Mouse (Mus musculus) bone marrow, adult 2 months (tissue): ENCODE data around the gene Arhgef28. TPM values are rescaled to one million over a fixed set of nuclear protein-coding genes. Genes with fewer than 3 reads are reported as not detected.

Experiments used
- H3K27ac ChIP-seq: fragments of 200-500 bp; 2 replicates; pipeline ENCODE4 v1.5.1; 2012; ENCODE audit warnings: low read depth, mild to moderate bottlenecking, control low read depth, inconsistent platforms, low read length; ENCODE audit not compliant: control insufficient read depth, poor library complexity, insufficient read depth
- H3K4me1 ChIP-seq: fragments of 200-500 bp; 2 replicates; pipeline ENCODE4 v1.6.1; 2011; ENCODE audit warnings: low read length; ENCODE audit not compliant: control insufficient read depth, insufficient read depth
- H3K4me3 ChIP-seq: fragments of 200-500 bp; replicated peaks from 2 replicates; pipeline ENCODE3; 2011; ENCODE audit warnings: mild to moderate bottlenecking, low read depth, low read length, control low read depth; ENCODE audit not compliant: control insufficient read depth
- CTCF ChIP-seq: fragments of 200-500 bp; IDR thresholded peaks from 2 replicates; pipeline ENCODE4 v1.5.1; 2011; ENCODE audit warnings: low read length, control low read depth; ENCODE audit not compliant: control insufficient read depth, insufficient read depth
- POLR2A ChIP-seq: fragments of 200-500 bp; IDR thresholded peaks from 2 replicates; pipeline ENCODE4 v1.6.1; 2011; ENCODE audit warnings: low read depth, mild to moderate bottlenecking, control low read depth, low read length, borderline replicate concordance; ENCODE audit not compliant: control insufficient read depth
- WGBS: fragments of 180-500 bp; shearing (Covaris S2); methylation state at CpG from one replicate; pipeline ENCODE4 v1.1.7; 2018; 5-methylcytosine and 5-hydroxymethylcytosine counted together
- polyA plus RNA-seq: library from polyadenylated mRNA; stranded (reverse); fragments of >200 nt; gene quantifications from 2 replicates; pipeline ENCODE4 v1.2.4, GENCODE M21; 2011; ENCODE audit warnings: low replicate concordance; ENCODE audit not compliant: missing spikeins, insufficient read depth, insufficient read length

The Arhgef28 gene
- polyA plus RNA-seq, 1 experiment = 2.7 TPM

GRCm38 (mm10) chr13:98095966-98096365, 110.3 kb downstream of the Arhgef28 start:
- no peak for TF ChIP-seq POLR2A
- Histone ChIP-seq H3K4me1 (no peaks in the 10 kb centered on the region), H3K27ac (no peak overlapping the region), H3K4me3 (no peak overlapping the region)
- 75% methylated on average over 4 of the region's 4 CpGs for WGBS

GRCm38 (mm10) chr13:98094332-98094731, 111.9 kb downstream of the Arhgef28 start:
- no peak overlapping the region for H3K4me3 ChIP-seq

DNA sequence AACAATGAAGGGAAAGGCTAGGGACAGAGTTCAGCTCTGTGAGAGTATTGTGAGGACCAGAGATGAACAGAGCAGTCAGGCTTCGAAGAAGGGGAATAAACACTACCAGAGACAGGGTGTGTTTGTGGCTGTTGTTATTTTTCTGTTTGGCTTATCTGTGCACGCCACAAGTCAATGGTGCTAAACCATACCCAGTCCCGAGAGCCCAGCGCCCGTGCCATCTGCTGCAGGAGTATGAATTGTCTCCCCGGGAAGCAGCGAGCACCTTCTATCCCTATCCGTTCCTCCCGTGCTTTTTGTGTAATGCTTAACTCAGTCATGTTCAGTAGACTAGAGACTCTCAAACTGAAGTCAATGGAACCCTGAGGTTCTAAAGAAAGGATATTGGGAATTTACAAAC, 112.8 kb downstream of the Arhgef28 start:
- no peak overlapping the region for H3K27ac ChIP-seq
- TF ChIP-seq CTCF = no peak
- no peak for TF ChIP-seq POLR2A
- WGBS = 67% methylated on average over 9 of the region's 9 CpGs

More at GRCm38 (mm10) chr13:98094332-98094731, 111.9 kb downstream of the Arhgef28 start:
- Histone ChIP-seq H3K27ac (no peak overlapping the region), H3K4me1 (no peaks in the 10 kb centered on the region)
- 49% methylated on average over 3 of the region's 3 CpGs for WGBS
- no peak for TF ChIP-seq POLR2A
- TF ChIP-seq CTCF = no peak

DNA sequence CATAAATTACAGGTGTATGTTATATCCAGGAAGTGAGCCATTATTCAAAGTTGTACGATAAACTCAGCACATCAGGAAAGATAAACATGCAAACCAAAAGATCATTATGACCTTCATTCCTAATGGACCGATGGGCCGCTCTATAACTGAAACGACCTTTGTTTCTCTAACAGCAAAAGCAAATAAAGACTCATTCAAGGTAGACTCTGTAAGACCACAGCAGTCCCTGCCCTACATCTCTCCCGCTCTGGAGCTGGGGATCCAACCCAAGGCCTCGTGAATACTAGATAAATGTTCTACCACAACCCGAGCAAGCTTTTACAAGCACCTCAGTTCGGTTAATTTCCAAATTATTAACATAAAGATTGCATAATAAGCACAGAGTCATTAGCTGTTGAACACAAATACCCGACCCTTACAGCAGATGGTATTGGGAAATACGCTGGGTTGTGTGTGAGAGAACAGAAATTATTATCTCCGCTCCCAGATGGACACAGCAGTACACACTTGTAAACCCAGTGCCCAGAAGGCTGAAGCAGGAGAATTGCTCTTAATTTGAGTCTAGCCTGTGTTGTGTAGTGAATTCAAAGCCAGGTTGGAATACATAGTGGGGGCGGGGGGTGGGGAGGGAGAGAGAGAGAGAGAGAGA, 113.8 kb downstream of the Arhgef28 start:
- TF ChIP-seq CTCF (no peak), POLR2A (no peak)
- 63% methylated on average over 12 of the region's 12 CpGs for WGBS
- no peak overlapping the region for H3K27ac ChIP-seq
- no peak overlapping the region for H3K4me3 ChIP-seq
- H3K4me1 ChIP-seq = no peaks in the 10 kb centered on the region

More for the DNA sequence above, 112.8 kb downstream of the Arhgef28 start:
- H3K4me1 ChIP-seq = no peaks in the 10 kb centered on the region
- H3K4me3 ChIP-seq = no peak overlapping the region

- WGBS = 88% methylated on average over 4 of the region's 4 CpGs
- TF ChIP-seq CTCF (no peak), POLR2A (no peak)
- Histone ChIP-seq H3K4me3 (no peak overlapping the region), H3K27ac (no peak overlapping the region), H3K4me1 (no peaks in the 10 kb centered on the region)
Measured at GRCm38 (mm10) chr13:98079640-98080039, 126.6 kb downstream of the Arhgef28 start.

- WGBS = 79% methylated on average over 5 of the region's 5 CpGs
- H3K4me1 ChIP-seq = no peaks in the 10 kb centered on the region
- TF ChIP-seq CTCF (no peak), POLR2A (no peak)
- H3K27ac ChIP-seq = no peak overlapping the region
- H3K4me3 ChIP-seq = no peak overlapping the region
Measured at GRCm38 (mm10) chr13:98078251-98078650, 128.0 kb downstream of the Arhgef28 start.

- 84% methylated on average over 12 of the region's 12 CpGs for WGBS
- H3K4me3 ChIP-seq = no peak overlapping the region
- TF ChIP-seq CTCF (no peak), POLR2A (no peak)
- no peak overlapping the region for H3K27ac ChIP-seq
- no peaks in the 10 kb centered on the region for H3K4me1 ChIP-seq
Measured at GRCm38 (mm10) chr13:98077216-98077615, 129.0 kb downstream of the Arhgef28 start.

DNA sequence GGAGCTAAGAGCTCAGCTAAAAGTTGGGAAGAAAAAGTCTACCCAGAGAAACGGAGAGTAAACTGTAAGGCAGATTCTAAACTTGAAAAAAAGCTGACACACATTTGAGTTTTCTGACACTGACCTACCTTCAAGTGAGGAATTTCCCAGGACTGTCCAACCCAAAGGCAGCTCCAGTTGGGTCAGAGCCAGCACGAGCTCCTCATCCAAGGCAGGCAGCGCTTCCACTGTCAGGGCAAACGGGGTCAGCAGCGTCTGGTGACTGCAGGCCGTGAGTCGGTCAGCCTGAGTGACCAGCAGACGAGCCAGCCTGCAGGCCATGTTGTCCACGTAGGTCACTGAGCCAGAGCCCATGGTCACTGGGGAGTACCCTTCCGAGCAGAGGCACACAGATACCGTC, 131.4 kb downstream of the Arhgef28 start:
- WGBS = 77% methylated on average over 11 of the region's 11 CpGs
- no peak overlapping the region for H3K27ac ChIP-seq
- no peaks in the 10 kb centered on the region for H3K4me1 ChIP-seq
- TF ChIP-seq POLR2A (no peak), CTCF (no peak)
- H3K4me3 ChIP-seq = no peak overlapping the region

GRCm38 (mm10) chr13:98073190-98073589, 133.0 kb downstream of the Arhgef28 start:
- no peaks in the 10 kb centered on the region for H3K4me1 ChIP-seq
- WGBS = 72% methylated on average over 4 of the region's 4 CpGs
- H3K4me3 ChIP-seq = no peak overlapping the region
- H3K27ac ChIP-seq = no peak overlapping the region
- TF ChIP-seq POLR2A (no peak), CTCF (no peak)
